Mouse (Mus musculus) embryonic facial prominence, embryonic 13.5 days (tissue): ENCODE results near the gene Sult2a5. TPM values are rescaled to one million over a fixed set of nuclear protein-coding genes. Genes with fewer than 3 reads are reported as not detected.

Experiments
- ATAC-seq: fragments of 200-750 bp; cut with Nextera tagmentation; 2 replicates; pipeline ENCODE4 v1.8.0; 2017; ENCODE audit warnings: low read depth; ENCODE audit not compliant: insufficient number of reproducible peaks, insufficient read depth, low FRiP score, low TSS enrichment
- H3K27ac ChIP-seq: fragments of 300-500 bp; sonication (generic); 2 replicates; pipeline ENCODE4 v1.5.1; 2015; ENCODE audit warnings: moderate library complexity, mild to moderate bottlenecking, inconsistent platforms
- H3K27me3 ChIP-seq: fragments of 300-500 bp; sonication (generic); 2 replicates; pipeline ENCODE4 v1.6.1; 2015; ENCODE audit warnings: mild to moderate bottlenecking, inconsistent platforms
- H3K36me3 ChIP-seq: fragments of 300-500 bp; sonication (generic); 2 replicates; pipeline ENCODE4 v1.6.1; 2015; ENCODE audit warnings: mild to moderate bottlenecking, inconsistent platforms
- H3K4me1 ChIP-seq: fragments of 300-500 bp; sonication (generic); 2 replicates; pipeline ENCODE4 v1.6.1; 2015; ENCODE audit warnings: inconsistent platforms
- H3K4me2 ChIP-seq: fragments of 300-500 bp; sonication (generic); 2 replicates; pipeline ENCODE4 v1.6.1; 2015; ENCODE audit warnings: moderate library complexity, mild to moderate bottlenecking, inconsistent platforms
- H3K4me3 ChIP-seq: fragments of 300-500 bp; sonication (generic); 2 replicates; pipeline ENCODE4 v1.5.1; 2015; ENCODE audit warnings: mild to moderate bottlenecking, inconsistent platforms
- H3K9ac ChIP-seq: fragments of 300-500 bp; sonication (generic); 2 replicates; pipeline ENCODE4 v1.6.1; 2015; ENCODE audit warnings: mild to moderate bottlenecking, inconsistent platforms
- H3K9me3 ChIP-seq: fragments of 300-500 bp; sonication (generic); 2 replicates; pipeline ENCODE4 v1.6.1; 2016; ENCODE audit warnings: inconsistent platforms
- polyA plus RNA-seq: library from polyadenylated mRNA; unstranded; fragments of >200 nt; fragmentation: Nextera tagmentation; extraction: Ambion mirVana; gene quantifications from 2 replicates; pipeline ENCODE4 v1.2.1, GENCODE M21; 2015

The Sult2a5 gene
- not detected in 2 replicates for polyA plus RNA-seq

DNA sequence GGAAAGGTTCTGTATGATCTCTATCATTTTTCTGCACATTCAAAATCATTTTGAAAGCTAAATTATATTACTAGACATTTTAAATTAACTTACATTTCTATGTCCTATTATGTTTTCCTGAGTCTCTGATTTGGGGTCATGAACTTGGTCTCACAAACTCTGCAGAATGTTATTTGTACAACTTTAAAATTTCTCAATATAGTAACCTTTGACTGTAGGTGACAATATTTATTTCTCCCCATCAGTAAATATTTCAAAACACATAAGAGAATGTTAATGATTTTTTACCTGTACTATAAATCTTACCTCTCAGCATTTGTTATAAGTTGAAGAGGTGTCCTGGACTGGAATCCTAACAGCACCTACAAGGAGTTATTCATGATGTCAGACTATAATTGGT lies at the start of gene Sult2a5:
Gene Sult2a5, plus strand, starts transcription at position 301 of the 400 bp plus-strand sequence.
- no peak within 1 kb of the TSS for H3K9ac ChIP-seq
- H3K36me3 ChIP-seq: no peaks in the 10 kb centered on the region
- no peak within 1 kb of the TSS for H3K4me2 ChIP-seq
- no peaks in the 10 kb centered on the region for H3K4me1 ChIP-seq
- H3K27ac ChIP-seq: no peak within 1 kb of the TSS
- peaks cover 4% of the 10 kb centered on the region; the same call in 1 of the 2 replicates for H3K9me3 ChIP-seq
- H3K27me3 ChIP-seq: no peaks in the 10 kb centered on the region
- no peak within 1 kb of the TSS for H3K4me3 ChIP-seq
- no peak for ATAC-seq

Other genes with a start within 250 kb of the Sult2a5 start
- gene Cabp5, start 225.8 kb upstream of the Sult2a5 start, polyA plus RNA-seq: not detected in 2 replicates
- not detected in 2 replicates for gene Bsph1, start 173.1 kb upstream of the Sult2a5 start, polyA plus RNA-seq
- not detected in 2 replicates for gene Bsph2, start 52.9 kb upstream of the Sult2a5 start, polyA plus RNA-seq
- not detected in 2 replicates for gene Sult2a2, start 109.5 kb downstream of the Sult2a5 start, polyA plus RNA-seq
- not detected in 2 replicates for gene Sult2a1, start 213.4 kb downstream of the Sult2a5 start, polyA plus RNA-seq